Mouse (Mus musculus): ENCODE data around the gene Gtf2ird1. TPM values are rescaled to one million over a fixed set of nuclear protein-coding genes. Genes with fewer than 3 reads are reported as not detected.
A peak's percentile ranks its signal among the peaks of the same experiment; 100 is the strongest.
"Not testable (repeated sequence)": the region's sequence is repeated elsewhere in the genome, so short reads cannot be mapped to it uniquely, and the experiment has no call there.

The Gtf2ird1 gene
- polyA plus RNA-seq, 1 experiment from 2014 or later = 66.5 TPM

DNA sequence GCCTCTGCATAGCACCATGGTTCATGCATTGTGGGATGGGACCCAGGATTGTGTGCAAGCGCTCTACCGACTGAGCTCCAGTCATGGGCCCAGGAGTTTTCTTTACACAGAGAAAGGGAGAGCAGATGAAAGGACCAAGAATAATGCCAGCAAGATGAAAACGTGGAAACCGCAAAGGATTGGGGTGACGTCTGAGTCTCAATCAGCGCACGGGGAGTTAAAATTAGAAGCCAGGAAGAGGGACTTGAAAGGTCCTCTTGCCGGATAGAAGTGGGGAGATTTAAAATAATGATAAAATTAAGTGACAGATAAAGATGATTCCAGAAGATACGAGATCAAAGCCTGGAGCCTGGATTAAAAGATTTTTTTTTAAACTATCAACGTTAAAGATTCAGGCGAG, 25.8 kb upstream of the Gtf2ird1 start:
- H3K4me1 ChIP-seq (ENCODE audit: control insufficient read depth, insufficient read depth, low read length) = no peaks in the 10 kb centered on the region
- H3K36me3 ChIP-seq (ENCODE audit: control insufficient read depth, insufficient read depth, low read length) = no peaks in the 10 kb centered on the region
- WGBS = 71% methylated on average over 11 of the region's 11 CpGs
- H3K9ac ChIP-seq (ENCODE audit: low read depth, low read length) = no peak overlapping the region
- no peak overlapping the region for H3K27ac ChIP-seq (ENCODE audit: low read length)
- H3K4me3 ChIP-seq (ENCODE audit: low read length) = no peak overlapping the region
- H3K4me2 ChIP-seq (ENCODE audit: low read depth, low read length) = no peak overlapping the region
- ATAC-seq = no peak
- no peaks in the 10 kb centered on the region for H3K27me3 ChIP-seq (replicated peaks; ENCODE audit: control insufficient read depth, insufficient read depth, low read length)
- H3K9me3 ChIP-seq (ENCODE audit: control insufficient read depth, low read length) = no peaks in the 10 kb centered on the region

DNA sequence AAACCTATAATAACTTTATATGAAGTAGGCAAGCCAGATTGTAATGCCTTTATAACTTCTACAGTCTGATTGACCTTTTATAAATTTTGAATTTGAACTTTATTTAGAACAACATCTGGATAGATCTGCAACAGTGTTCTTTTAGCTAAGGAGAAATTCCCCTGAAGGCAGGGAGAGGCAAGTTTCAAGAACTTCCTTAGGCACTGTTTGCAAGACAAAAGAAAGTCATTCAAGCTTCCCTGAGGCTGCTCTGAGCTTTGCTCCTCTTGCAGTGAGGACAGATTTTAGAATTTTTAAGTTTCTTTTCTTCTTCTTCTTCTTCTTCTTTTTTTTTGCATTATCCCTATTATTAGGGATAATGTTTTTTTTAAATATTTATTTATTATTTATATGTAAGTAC, 22.4 kb upstream of the Gtf2ird1 start:
- not testable (repeated sequence) for H3K9me3 ChIP-seq (ENCODE audit: control insufficient read depth, low read length); H3K4me1 ChIP-seq (ENCODE audit: control insufficient read depth, insufficient read depth, low read length); H3K9ac ChIP-seq (ENCODE audit: low read depth, low read length); H3K27ac ChIP-seq (ENCODE audit: low read length); H3K36me3 ChIP-seq (ENCODE audit: control insufficient read depth, insufficient read depth, low read length); H3K4me3 ChIP-seq (ENCODE audit: low read length); ATAC-seq; H3K4me2 ChIP-seq (ENCODE audit: low read depth, low read length); H3K27me3 ChIP-seq (replicated peaks; ENCODE audit: control insufficient read depth, insufficient read depth, low read length)

- H3K36me3 ChIP-seq (ENCODE audit: control insufficient read depth, insufficient read depth, low read length); H3K9me3 ChIP-seq (ENCODE audit: control insufficient read depth, low read length); H3K4me2 ChIP-seq (ENCODE audit: low read depth, low read length); H3K4me1 ChIP-seq (ENCODE audit: control insufficient read depth, insufficient read depth, low read length); H3K27me3 ChIP-seq (replicated peaks; ENCODE audit: control insufficient read depth, insufficient read depth, low read length); H3K9ac ChIP-seq (ENCODE audit: low read depth, low read length); H3K4me3 ChIP-seq (ENCODE audit: low read length); ATAC-seq; H3K27ac ChIP-seq (ENCODE audit: low read length): not testable (repeated sequence)
- WGBS = 90% methylated on average over 7 of the region's 7 CpGs
These were observed 19.2 kb upstream of the Gtf2ird1 start for GRCm38 (mm10) chr5:134475686-134476085.

DNA sequence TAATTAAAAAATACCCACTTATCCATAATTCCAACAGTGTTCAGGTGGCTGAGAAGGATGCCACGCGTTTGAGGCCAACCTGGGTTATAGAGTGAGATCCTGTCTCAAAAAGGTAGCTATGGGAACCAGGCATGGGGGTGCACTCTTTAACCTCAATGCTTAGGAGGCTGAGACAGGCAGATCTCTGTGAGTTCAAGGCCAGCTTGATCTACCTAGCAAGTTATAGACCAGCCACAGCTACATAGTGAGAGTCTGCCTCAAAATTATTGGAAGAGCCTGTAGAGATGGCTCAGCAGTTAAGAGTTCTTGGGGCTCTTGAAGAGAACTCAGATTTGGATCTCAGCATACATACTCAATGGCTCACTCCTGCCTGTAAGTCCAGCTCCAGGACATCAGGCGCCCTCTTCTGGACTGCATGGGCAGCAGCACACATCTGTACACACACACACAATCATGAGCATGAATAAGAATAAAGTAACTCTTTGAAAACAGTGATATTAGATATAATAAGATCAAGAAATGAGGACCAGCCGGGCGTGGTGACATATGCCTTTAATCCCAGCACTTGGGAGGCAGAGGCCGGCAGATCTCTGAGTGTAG, 18.6 kb upstream of the Gtf2ird1 start:
- H3K27ac ChIP-seq (ENCODE audit: low read length) = no peak overlapping the region
- WGBS = 96% methylated on average over 6 of the region's 6 CpGs
- no peak overlapping the region for H3K4me3 ChIP-seq (ENCODE audit: low read length)
- no peak overlapping the region for H3K9ac ChIP-seq (ENCODE audit: low read depth, low read length)
- H3K27me3 ChIP-seq (replicated peaks; ENCODE audit: control insufficient read depth, insufficient read depth, low read length) = no peaks in the 10 kb centered on the region
- H3K4me2 ChIP-seq (ENCODE audit: low read depth, low read length) = no peak overlapping the region
- no peaks in the 10 kb centered on the region for H3K9me3 ChIP-seq (ENCODE audit: control insufficient read depth, low read length)
- H3K4me1 ChIP-seq (ENCODE audit: control insufficient read depth, insufficient read depth, low read length) = no peaks in the 10 kb centered on the region
- no peaks in the 10 kb centered on the region for H3K36me3 ChIP-seq (ENCODE audit: control insufficient read depth, insufficient read depth, low read length)
- ATAC-seq = no peak

- no peaks in the 10 kb centered on the region for H3K9me3 ChIP-seq (ENCODE audit: control insufficient read depth, low read length)
- no peak for ATAC-seq
- no peak overlapping the region for H3K27ac ChIP-seq (ENCODE audit: low read length)
- no peak overlapping the region for H3K4me3 ChIP-seq (ENCODE audit: low read length)
- no peaks in the 10 kb centered on the region for H3K4me1 ChIP-seq (ENCODE audit: control insufficient read depth, insufficient read depth, low read length)
- H3K36me3 ChIP-seq (ENCODE audit: control insufficient read depth, insufficient read depth, low read length) = no peaks in the 10 kb centered on the region
- H3K4me2 ChIP-seq (ENCODE audit: low read depth, low read length) = no peak overlapping the region
- H3K9ac ChIP-seq (ENCODE audit: low read depth, low read length) = no peak overlapping the region
- no peaks in the 10 kb centered on the region for H3K27me3 ChIP-seq (replicated peaks; ENCODE audit: control insufficient read depth, insufficient read depth, low read length)
- WGBS = 92% methylated on average over 2 of the region's 2 CpGs
These were observed 17.4 kb upstream of the Gtf2ird1 start for GRCm38 (mm10) chr5:134473902-134474301.

- H3K9ac ChIP-seq (ENCODE audit: low read depth, low read length) = no peak overlapping the region
- no peak overlapping the region for H3K4me2 ChIP-seq (ENCODE audit: low read depth, low read length)
- H3K4me3 ChIP-seq (ENCODE audit: low read length) = no peak overlapping the region
- no peaks in the 10 kb centered on the region for H3K9me3 ChIP-seq (ENCODE audit: control insufficient read depth, low read length)
- H3K27me3 ChIP-seq (replicated peaks; ENCODE audit: control insufficient read depth, insufficient read depth, low read length) = no peaks in the 10 kb centered on the region
- H3K27ac ChIP-seq (ENCODE audit: low read length) = no peak overlapping the region
- peaks cover 11% of the 10 kb centered on the region for H3K4me1 ChIP-seq (ENCODE audit: control insufficient read depth, insufficient read depth, low read length)
- 81% methylated on average over 8 of the region's 8 CpGs for WGBS
- no peak for ATAC-seq
- no peaks in the 10 kb centered on the region for H3K36me3 ChIP-seq (ENCODE audit: control insufficient read depth, insufficient read depth, low read length)
These were observed 14.1 kb upstream of the Gtf2ird1 start for GRCm38 (mm10) chr5:134470538-134471169.

DNA sequence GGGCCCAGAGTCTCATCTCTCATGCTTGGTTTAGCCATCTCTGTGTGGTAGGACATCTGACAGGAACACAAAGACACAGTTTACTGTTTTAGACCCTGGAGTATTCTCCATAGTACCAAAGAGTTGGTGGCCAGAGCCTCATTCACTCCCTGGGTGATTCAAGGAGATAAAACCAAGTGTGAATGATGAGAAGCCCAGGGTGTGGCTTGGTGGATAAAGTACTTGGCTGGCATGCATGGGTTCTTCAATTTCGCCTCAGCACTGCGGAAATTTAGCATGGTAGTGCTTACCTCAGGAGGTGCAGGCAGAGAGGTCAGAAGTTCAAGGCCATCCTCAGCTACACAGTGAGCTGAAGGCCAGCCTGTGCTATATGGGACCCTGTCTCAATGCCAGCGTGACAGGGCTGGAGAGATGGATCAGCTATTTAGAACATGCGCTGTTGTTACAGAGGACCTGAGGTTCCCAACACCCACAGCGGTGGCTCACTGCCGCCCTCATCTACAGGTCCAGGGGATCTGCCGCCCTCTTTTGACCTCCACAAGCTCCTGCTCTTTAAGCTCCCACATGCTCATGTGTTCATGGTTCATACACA, 13.1 kb upstream of the Gtf2ird1 start:
- no peak overlapping the region for H3K4me2 ChIP-seq (ENCODE audit: low read depth, low read length)
- no peak for ATAC-seq
- no peaks in the 10 kb centered on the region for H3K36me3 ChIP-seq (ENCODE audit: control insufficient read depth, insufficient read depth, low read length)
- H3K27me3 ChIP-seq (replicated peaks; ENCODE audit: control insufficient read depth, insufficient read depth, low read length) = no peaks in the 10 kb centered on the region
- no peak overlapping the region for H3K9ac ChIP-seq (ENCODE audit: low read depth, low read length)
- H3K4me3 ChIP-seq (ENCODE audit: low read length) = no peak overlapping the region
- H3K27ac ChIP-seq (ENCODE audit: low read length) = no peak overlapping the region
- WGBS = 84% methylated on average over 7 of the region's 7 CpGs
- peaks cover 11% of the 10 kb centered on the region for H3K4me1 ChIP-seq (ENCODE audit: control insufficient read depth, insufficient read depth, low read length)
- no peaks in the 10 kb centered on the region for H3K9me3 ChIP-seq (ENCODE audit: control insufficient read depth, low read length)

DNA sequence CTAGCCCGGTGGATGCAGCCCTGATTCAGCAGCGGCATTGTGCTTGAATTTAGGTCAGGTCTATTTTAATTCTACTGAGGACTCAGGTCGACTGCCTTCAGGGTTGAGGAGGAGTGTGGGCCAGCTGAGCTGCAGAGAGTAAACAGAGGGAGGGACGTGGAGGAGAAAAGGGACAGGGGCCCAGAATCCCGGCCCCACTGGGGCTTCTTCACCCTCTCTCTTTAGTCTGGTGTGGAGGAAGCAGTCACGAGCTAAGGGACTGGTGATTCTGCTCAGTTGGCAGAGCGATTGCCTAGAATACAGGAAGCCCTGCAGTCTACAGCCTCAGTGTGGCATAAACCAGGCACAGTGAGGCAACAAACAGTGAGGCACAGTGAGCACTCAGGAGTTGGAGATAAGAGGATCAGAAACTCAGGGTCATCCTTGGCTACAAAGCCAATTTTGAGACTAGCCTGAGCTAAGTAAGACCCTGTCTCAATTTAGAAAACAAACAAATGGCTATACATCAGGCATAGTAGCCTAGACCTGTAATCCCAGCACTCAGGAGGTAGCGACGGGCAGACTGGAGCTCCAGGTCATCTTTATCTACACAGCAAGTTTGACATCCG, 11.7 kb upstream of the Gtf2ird1 start:
- H3K4me2 ChIP-seq (ENCODE audit: low read depth, low read length) = no peak overlapping the region
- no peak overlapping the region for H3K27ac ChIP-seq (ENCODE audit: low read length)
- H3K36me3 ChIP-seq (ENCODE audit: control insufficient read depth, insufficient read depth, low read length) = no peaks in the 10 kb centered on the region
- H3K9ac ChIP-seq (ENCODE audit: low read depth, low read length) = no peak overlapping the region
- no peaks in the 10 kb centered on the region for H3K27me3 ChIP-seq (replicated peaks; ENCODE audit: control insufficient read depth, insufficient read depth, low read length)
- ATAC-seq = no peak
- peaks cover 11% of the 10 kb centered on the region for H3K4me1 ChIP-seq (ENCODE audit: control insufficient read depth, insufficient read depth, low read length)
- no peaks in the 10 kb centered on the region for H3K9me3 ChIP-seq (ENCODE audit: control insufficient read depth, low read length)
- no peak overlapping the region for H3K4me3 ChIP-seq (ENCODE audit: low read length)
- 67% methylated on average over 10 of the region's 10 CpGs for WGBS

DNA sequence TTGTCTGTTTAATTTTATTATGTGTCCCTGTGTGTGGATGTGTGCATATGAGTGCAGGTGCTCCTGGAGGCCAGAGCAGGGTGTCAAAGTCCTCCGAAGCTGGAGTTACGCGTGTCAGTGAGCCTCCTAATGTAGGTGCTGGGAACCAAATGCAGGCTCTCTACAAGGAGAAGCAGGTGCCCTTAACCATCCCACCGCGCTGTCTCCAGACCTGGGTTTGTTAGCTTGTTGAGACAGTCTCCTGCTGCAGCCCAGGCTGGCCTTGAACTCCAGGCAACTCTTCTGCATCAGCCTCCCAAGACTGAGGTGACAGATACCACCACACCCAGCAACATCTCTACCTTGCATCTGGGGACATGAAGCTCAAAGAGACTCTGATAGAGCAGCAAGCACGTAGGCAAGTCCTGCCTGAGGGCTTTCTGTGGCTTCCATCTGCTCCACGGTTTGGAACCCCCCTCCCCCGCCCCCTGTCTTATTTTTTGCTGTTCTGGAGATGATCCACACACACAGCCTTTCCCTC, 10.6 kb upstream of the Gtf2ird1 start:
- 58% methylated on average over 8 of the region's 8 CpGs for WGBS
- Histone ChIP-seq H3K9me3 (ENCODE audit: control insufficient read depth, low read length) (no peaks in the 10 kb centered on the region), H3K4me2 (ENCODE audit: low read depth, low read length) (no peak overlapping the region), H3K4me3 (ENCODE audit: low read length) (no peak overlapping the region), H3K36me3 (ENCODE audit: control insufficient read depth, insufficient read depth, low read length) (no peaks in the 10 kb centered on the region), H3K9ac (ENCODE audit: low read depth, low read length) (no peak overlapping the region), H3K27me3 (replicated peaks; ENCODE audit: control insufficient read depth, insufficient read depth, low read length) (no peaks in the 10 kb centered on the region), H3K4me1 (ENCODE audit: control insufficient read depth, insufficient read depth, low read length) (peaks cover 11% of the 10 kb centered on the region), H3K27ac (ENCODE audit: low read length) (no peak overlapping the region)
- ATAC-seq = peak; percentile 33

All from intestine, embryonic 16.5 days (tissue).